Mouse (Mus musculus): ENCODE measurements around the gene Cblb. TPM values are rescaled to one million over a fixed set of nuclear protein-coding genes. Genes with fewer than 3 reads are reported as not detected.

The Cblb gene
- polyA plus RNA-seq, 1 experiment from 2014 or later: 5.7 TPM

DNA sequence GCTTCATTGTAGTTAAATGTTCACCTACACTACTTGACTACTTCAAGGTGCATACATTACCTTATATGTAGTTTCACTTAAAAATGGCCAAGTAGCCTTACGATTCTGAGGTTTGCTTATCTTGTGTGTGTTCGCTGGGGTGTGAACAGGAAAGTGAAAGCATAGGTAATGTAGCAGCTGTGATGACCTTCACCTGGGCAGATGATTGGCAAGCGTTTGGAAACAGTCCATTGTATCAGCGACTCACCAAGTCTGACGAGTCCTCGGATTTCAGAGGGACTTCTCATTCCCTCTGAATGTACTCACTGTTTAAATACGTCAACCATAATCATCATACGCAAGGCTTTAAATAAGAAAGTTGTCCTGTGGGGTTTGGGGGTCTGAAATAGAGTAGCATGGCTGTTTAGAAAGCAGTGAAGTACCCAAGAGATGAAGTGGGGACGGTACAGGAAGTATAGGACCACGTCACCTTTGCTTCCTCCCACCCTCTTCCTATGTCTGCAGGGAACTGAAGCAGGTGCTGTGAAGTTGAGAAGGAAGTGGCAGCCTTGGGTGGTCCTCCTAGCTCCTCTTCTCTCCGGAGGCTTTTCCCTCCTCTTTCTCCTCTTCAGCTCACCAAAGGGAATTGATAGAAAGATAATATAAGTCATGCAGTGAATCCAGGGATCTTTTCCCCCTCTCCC, 101.9 kb downstream of the Cblb start:
- H3K27ac ChIP-seq (ENCODE audit: low read length): no peak overlapping the region
- no peaks in the 10 kb centered on the region for H3K36me3 ChIP-seq (ENCODE audit: control insufficient read depth, insufficient read depth, low read length)
- no peak for ATAC-seq
- H3K9ac ChIP-seq (ENCODE audit: low read depth, low read length): no peak overlapping the region
- no peaks in the 10 kb centered on the region for H3K9me3 ChIP-seq (ENCODE audit: control insufficient read depth, low read length)
- H3K4me3 ChIP-seq (ENCODE audit: low read length): no peak overlapping the region
- H3K4me2 ChIP-seq (ENCODE audit: low read depth, low read length): no peak overlapping the region
- H3K27me3 ChIP-seq (replicated peaks; ENCODE audit: control insufficient read depth, insufficient read depth, low read length): no peaks in the 10 kb centered on the region
- H3K4me1 ChIP-seq (ENCODE audit: control insufficient read depth, insufficient read depth, low read length): no peaks in the 10 kb centered on the region
- 81% methylated on average over 11 of the region's 11 CpGs for WGBS

DNA sequence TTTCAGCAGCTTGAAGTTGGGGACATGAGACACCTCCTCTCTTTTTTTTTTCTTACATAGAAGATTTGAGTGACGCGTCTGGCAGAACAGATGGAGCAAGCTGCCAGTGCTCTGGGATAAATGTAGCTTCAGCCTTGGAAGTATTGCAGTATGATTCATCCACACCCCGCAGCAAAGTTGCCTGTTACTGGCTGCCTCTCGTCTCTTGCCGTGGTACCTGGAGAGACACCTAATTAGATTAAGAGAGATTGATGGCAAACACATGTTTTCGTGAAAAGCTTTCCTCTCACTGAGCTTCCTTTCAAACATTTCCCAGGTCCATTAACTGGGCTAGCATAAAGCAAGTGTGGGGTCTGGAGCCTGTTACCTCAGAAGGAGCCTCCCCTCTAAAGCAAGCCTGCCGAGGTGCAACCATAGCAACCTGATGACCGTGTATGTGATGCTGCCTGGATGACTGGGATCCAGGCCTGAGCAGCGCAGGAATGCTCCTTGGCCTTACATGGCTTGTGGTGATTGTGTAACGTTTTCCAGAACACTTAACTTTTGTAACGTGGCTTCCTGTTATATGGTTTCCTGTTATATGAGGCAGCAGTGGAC, 103.7 kb downstream of the Cblb start:
- 55% methylated on average over 11 of the region's 11 CpGs for WGBS
- no peaks in the 10 kb centered on the region for H3K9me3 ChIP-seq (ENCODE audit: control insufficient read depth, low read length)
- H3K27me3 ChIP-seq (replicated peaks; ENCODE audit: control insufficient read depth, insufficient read depth, low read length): no peaks in the 10 kb centered on the region
- no peak overlapping the region for H3K4me3 ChIP-seq (ENCODE audit: low read length)
- no peaks in the 10 kb centered on the region for H3K4me1 ChIP-seq (ENCODE audit: control insufficient read depth, insufficient read depth, low read length)
- H3K27ac ChIP-seq (ENCODE audit: low read length): no peak overlapping the region
- ATAC-seq: no peak
- H3K9ac ChIP-seq (ENCODE audit: low read depth, low read length): no peak overlapping the region
- H3K4me2 ChIP-seq (ENCODE audit: low read depth, low read length): no peak overlapping the region
- no peaks in the 10 kb centered on the region for H3K36me3 ChIP-seq (ENCODE audit: control insufficient read depth, insufficient read depth, low read length)

DNA sequence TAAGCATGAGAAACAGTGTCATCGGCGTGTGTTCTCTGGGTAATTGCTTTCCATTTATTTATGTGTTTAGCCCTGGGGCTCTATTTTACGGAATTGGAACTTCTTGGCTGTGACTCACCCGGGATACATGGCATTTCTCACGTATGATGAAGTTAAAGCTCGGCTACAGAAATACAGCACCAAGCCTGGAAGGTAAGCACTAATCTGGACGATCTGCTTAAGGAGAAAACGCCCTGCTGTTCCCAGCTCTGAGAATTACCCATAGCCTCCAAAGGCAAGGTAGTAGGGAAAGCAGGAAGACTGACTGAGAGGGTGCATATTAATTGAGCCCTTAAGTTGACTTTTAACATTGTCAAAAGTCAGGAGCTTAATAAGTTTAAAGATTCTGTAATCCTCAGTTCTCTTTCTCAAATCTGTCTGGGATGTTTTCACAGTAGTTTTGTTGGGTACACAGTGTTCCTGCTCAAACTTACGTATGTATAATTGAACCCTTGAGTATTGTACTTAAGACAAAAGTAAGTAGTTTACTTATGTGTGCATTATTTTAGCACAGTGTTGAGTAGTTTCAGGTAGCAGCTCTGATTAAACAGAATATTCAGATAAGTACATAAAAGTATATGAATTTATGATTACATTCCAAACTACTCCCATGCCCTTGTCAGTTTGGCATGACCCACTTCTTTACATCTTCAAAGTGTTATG, 104.8 kb downstream of the Cblb start:
- ATAC-seq: no peak
- no peaks in the 10 kb centered on the region for H3K27me3 ChIP-seq (replicated peaks; ENCODE audit: control insufficient read depth, insufficient read depth, low read length)
- no peak overlapping the region for H3K27ac ChIP-seq (ENCODE audit: low read length)
- no peak overlapping the region for H3K4me2 ChIP-seq (ENCODE audit: low read depth, low read length)
- H3K9ac ChIP-seq (ENCODE audit: low read depth, low read length): no peak overlapping the region
- no peaks in the 10 kb centered on the region for H3K36me3 ChIP-seq (ENCODE audit: control insufficient read depth, insufficient read depth, low read length)
- no peaks in the 10 kb centered on the region for H3K9me3 ChIP-seq (ENCODE audit: control insufficient read depth, low read length)
- H3K4me1 ChIP-seq (ENCODE audit: control insufficient read depth, insufficient read depth, low read length): no peaks in the 10 kb centered on the region
- WGBS: 82% methylated on average over 9 of the region's 9 CpGs
- no peak overlapping the region for H3K4me3 ChIP-seq (ENCODE audit: low read length)

DNA sequence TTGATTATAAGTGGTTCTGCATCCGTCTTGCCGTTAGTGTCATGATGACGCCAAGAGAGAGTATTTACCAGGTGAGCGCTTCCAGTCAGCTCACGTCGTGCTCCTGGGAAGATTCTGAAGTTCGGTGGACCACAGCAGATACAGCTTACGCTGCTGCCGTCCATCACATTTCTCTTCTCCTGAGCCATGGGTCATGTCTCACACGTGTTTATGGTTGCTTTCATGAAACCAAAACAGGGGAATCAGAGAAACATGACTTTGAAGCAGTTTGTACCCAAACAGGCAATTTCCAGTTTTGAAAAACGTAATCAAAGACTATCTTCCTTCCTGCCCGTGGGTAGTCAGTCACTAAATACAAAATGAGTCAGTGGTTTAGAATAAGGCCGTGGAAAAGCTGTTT, 112.1 kb downstream of the Cblb start:
- 94% methylated on average over 13 of the region's 13 CpGs for WGBS
- Histone ChIP-seq H3K9me3 (ENCODE audit: control insufficient read depth, low read length) (no peaks in the 10 kb centered on the region), H3K36me3 (ENCODE audit: control insufficient read depth, insufficient read depth, low read length) (peaks cover 2% of the 10 kb centered on the region; the same call in 1 of the 2 replicates), H3K4me2 (ENCODE audit: low read depth, low read length) (no peak overlapping the region), H3K27ac (ENCODE audit: low read length) (no peak overlapping the region), H3K4me3 (ENCODE audit: low read length) (no peak overlapping the region), H3K27me3 (replicated peaks; ENCODE audit: control insufficient read depth, insufficient read depth, low read length) (no peaks in the 10 kb centered on the region), H3K4me1 (ENCODE audit: control insufficient read depth, insufficient read depth, low read length) (no peaks in the 10 kb centered on the region), H3K9ac (ENCODE audit: low read depth, low read length) (no peak overlapping the region)
- no peak for ATAC-seq

DNA sequence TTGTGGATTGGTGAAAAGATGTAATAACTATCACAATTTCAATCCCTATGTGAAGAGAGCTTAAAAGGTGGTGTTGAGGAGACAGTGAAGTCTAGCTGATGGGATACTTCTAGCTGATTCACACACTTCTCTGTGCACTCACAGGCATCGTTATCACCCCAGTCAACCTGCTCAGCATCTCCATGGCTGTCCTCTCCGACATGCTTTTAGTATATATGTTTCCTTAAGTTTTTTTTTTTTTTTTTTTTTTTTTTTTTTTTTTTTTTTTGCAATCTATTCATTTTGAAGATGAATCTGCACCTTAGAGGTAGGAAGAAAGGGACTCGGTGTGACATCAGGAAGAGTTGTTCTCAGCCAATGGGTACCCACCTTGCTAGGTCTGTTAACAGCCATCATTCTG, 112.8 kb downstream of the Cblb start:
- WGBS: 93% methylated on average over 3 of the region's 3 CpGs
- no peaks in the 10 kb centered on the region for H3K9me3 ChIP-seq (ENCODE audit: control insufficient read depth, low read length)
- no peaks in the 10 kb centered on the region for H3K4me1 ChIP-seq (ENCODE audit: control insufficient read depth, insufficient read depth, low read length)
- no peaks in the 10 kb centered on the region for H3K27me3 ChIP-seq (replicated peaks; ENCODE audit: control insufficient read depth, insufficient read depth, low read length)
- H3K9ac ChIP-seq (ENCODE audit: low read depth, low read length): no peak overlapping the region
- no peak for ATAC-seq
- H3K4me3 ChIP-seq (ENCODE audit: low read length): no peak overlapping the region
- H3K4me2 ChIP-seq (ENCODE audit: low read depth, low read length): no peak overlapping the region
- H3K27ac ChIP-seq (ENCODE audit: low read length): no peak overlapping the region
- H3K36me3 ChIP-seq (ENCODE audit: control insufficient read depth, insufficient read depth, low read length): peaks cover 2% of the 10 kb centered on the region; the same call in 1 of the 2 replicates

DNA sequence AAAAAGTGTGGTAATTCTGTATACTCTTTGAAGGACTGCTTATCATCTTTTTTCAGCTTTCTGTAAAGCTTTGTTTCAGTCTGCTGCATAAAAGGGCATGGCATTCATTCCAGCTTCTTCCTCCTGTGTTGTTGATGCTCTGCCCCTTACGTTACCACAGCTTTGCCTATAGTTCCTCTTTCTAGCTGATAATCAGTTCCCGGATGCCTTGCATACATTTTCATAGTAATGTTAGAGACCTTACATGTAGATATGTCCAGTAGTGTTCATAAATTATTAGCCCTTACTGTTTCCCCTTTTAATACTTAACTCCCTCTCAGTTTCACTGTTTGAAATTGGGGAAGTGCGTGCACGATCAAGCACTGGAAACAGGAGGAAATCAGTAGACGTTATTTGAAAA, 113.8 kb downstream of the Cblb start:
- H3K9ac ChIP-seq (ENCODE audit: low read depth, low read length): no peak overlapping the region
- no peak overlapping the region for H3K4me2 ChIP-seq (ENCODE audit: low read depth, low read length)
- H3K36me3 ChIP-seq (ENCODE audit: control insufficient read depth, insufficient read depth, low read length): peaks cover 2% of the 10 kb centered on the region; the same call in 1 of the 2 replicates
- no peaks in the 10 kb centered on the region for H3K4me1 ChIP-seq (ENCODE audit: control insufficient read depth, insufficient read depth, low read length)
- no peaks in the 10 kb centered on the region for H3K9me3 ChIP-seq (ENCODE audit: control insufficient read depth, low read length)
- no peak for ATAC-seq
- H3K27ac ChIP-seq (ENCODE audit: low read length): no peak overlapping the region
- no peaks in the 10 kb centered on the region for H3K27me3 ChIP-seq (replicated peaks; ENCODE audit: control insufficient read depth, insufficient read depth, low read length)
- no peak overlapping the region for H3K4me3 ChIP-seq (ENCODE audit: low read length)
- WGBS: 92% methylated on average over 5 of the region's 5 CpGs

DNA sequence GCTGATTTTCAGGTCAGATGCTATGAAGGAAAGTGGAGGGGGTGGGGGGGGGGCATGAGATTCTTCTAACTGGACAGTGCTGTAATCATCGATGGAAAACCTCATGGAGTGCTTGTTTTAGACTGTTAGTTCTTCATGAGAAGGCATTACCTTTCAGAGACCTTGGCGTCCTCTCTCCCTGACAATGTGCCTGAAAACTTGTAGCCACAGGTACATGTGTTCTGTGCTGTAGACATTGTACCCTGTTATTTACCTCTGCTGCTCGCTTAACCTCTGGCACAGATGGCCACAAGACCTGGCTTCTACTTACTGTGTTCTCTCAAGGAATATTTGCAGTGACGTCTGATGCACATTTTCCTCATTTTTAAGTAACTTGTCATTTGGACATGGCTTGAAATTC, 114.5 kb downstream of the Cblb start:
- no peak overlapping the region for H3K4me2 ChIP-seq (ENCODE audit: low read depth, low read length)
- no peaks in the 10 kb centered on the region for H3K27me3 ChIP-seq (replicated peaks; ENCODE audit: control insufficient read depth, insufficient read depth, low read length)
- H3K9ac ChIP-seq (ENCODE audit: low read depth, low read length): no peak overlapping the region
- no peak for ATAC-seq
- no peaks in the 10 kb centered on the region for H3K4me1 ChIP-seq (ENCODE audit: control insufficient read depth, insufficient read depth, low read length)
- H3K36me3 ChIP-seq (ENCODE audit: control insufficient read depth, insufficient read depth, low read length): peaks cover 2% of the 10 kb centered on the region; the same call in 1 of the 2 replicates
- H3K4me3 ChIP-seq (ENCODE audit: low read length): no peak overlapping the region
- H3K27ac ChIP-seq (ENCODE audit: low read length): no peak overlapping the region
- WGBS: 89% methylated on average over 4 of the region's 4 CpGs
- H3K9me3 ChIP-seq (ENCODE audit: control insufficient read depth, low read length): no peaks in the 10 kb centered on the region

DNA sequence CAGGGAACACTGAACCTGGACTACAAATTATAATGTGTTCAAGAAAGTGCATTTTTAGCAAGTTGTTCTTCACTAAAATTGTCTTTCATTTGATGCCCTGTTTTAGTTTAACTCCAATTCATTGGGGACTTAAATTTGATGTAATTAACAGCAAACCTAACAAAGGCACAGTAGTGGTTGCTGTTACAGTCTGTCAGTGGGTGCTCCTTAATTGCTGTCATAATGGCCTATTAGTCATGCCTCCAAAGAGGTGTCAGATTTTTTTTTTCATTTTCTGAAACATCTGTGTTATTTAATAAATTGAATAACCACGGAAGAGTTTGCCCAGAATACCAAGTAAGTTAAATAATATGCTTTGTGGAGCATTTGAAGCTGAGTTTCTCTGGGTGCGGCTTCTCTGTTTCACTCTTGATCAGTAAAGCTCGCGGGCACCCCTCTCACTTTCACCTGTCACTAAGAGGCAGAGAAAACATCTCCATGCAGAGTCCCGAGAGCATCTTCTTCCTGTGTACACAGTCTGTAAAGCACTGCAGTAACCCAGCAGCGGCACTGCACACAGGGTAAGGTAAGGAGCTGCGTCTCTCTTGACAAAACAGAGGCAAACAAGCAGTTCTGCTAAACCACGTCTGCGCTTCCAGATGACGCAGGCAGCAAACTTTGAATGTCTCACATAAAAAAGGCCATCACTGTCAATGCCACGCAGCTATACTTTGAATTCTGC, 116.1 kb downstream of the Cblb start:
- no peaks in the 10 kb centered on the region for H3K4me1 ChIP-seq (ENCODE audit: control insufficient read depth, insufficient read depth, low read length)
- no peak overlapping the region for H3K27ac ChIP-seq (ENCODE audit: low read length)
- 86% methylated on average over 11 of the region's 11 CpGs for WGBS
- no peaks in the 10 kb centered on the region for H3K9me3 ChIP-seq (ENCODE audit: control insufficient read depth, low read length)
- H3K4me3 ChIP-seq (ENCODE audit: low read length): no peak overlapping the region
- no peak overlapping the region for H3K9ac ChIP-seq (ENCODE audit: low read depth, low read length)
- H3K27me3 ChIP-seq (replicated peaks; ENCODE audit: control insufficient read depth, insufficient read depth, low read length): no peaks in the 10 kb centered on the region
- no peak overlapping the region for H3K4me2 ChIP-seq (ENCODE audit: low read depth, low read length)
- no peak for ATAC-seq
- peaks cover 2% of the 10 kb centered on the region; the same call in 1 of the 2 replicates for H3K36me3 ChIP-seq (ENCODE audit: control insufficient read depth, insufficient read depth, low read length)

DNA sequence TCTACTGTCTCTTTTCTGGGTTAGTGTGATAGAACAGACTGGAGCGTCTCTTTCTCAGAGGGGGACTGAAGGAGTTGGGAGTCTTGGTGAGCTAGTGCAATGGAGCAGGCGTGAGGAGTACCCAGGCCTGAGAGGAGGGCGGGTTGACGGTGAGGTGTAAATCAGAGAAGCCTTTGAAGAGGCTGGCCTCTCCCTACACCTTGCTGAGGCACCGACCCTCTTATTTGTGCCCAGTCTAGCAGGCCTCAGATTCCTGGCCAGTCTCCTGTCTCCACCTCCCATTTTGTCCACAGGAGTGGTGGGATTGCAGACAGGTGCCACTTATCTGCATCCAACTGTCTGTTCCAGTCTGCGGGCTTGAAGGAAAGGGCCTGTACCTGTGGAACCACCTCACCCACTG, 117.0 kb downstream of the Cblb start:
- Histone ChIP-seq H3K4me1 (ENCODE audit: control insufficient read depth, insufficient read depth, low read length) (no peaks in the 10 kb centered on the region), H3K4me3 (ENCODE audit: low read length) (no peak overlapping the region), H3K27ac (ENCODE audit: low read length) (no peak overlapping the region), H3K4me2 (ENCODE audit: low read depth, low read length) (no peak overlapping the region), H3K36me3 (ENCODE audit: control insufficient read depth, insufficient read depth, low read length) (peaks cover 5% of the 10 kb centered on the region; the same call in 1 of the 2 replicates), H3K9ac (ENCODE audit: low read depth, low read length) (no peak overlapping the region), H3K27me3 (replicated peaks; ENCODE audit: control insufficient read depth, insufficient read depth, low read length) (no peaks in the 10 kb centered on the region), H3K9me3 (ENCODE audit: control insufficient read depth, low read length) (no peaks in the 10 kb centered on the region)
- no peak for ATAC-seq
- WGBS: 76% methylated on average over 6 of the region's 6 CpGs

Data from intestine, embryonic 16.5 days (tissue).